Mouse (Mus musculus): ENCODE measurements around the gene B3gat3.
"Not testable (repeated sequence)": the region's sequence is repeated elsewhere in the genome, so short reads cannot be mapped to it uniquely, and the experiment has no call there.

The B3gat3 gene

GRCm38 (mm10) chr19:8942276-8942964, 22.2 kb downstream of the B3gat3 start:
- peak; percentile 45 for ATAC-seq (ENCODE audit: low TSS enrichment)

GRCm38 (mm10) chr19:8943047-8943446, 22.9 kb downstream of the B3gat3 start:
- ATAC-seq (ENCODE audit: low TSS enrichment): no peak

- ATAC-seq (ENCODE audit: low TSS enrichment): no peak
Measured at GRCm38 (mm10) chr19:8944062-8944461, 23.9 kb downstream of the B3gat3 start.

- no peak for ATAC-seq (ENCODE audit: low TSS enrichment)
Measured at GRCm38 (mm10) chr19:8944750-8945149, 24.6 kb downstream of the B3gat3 start.

DNA sequence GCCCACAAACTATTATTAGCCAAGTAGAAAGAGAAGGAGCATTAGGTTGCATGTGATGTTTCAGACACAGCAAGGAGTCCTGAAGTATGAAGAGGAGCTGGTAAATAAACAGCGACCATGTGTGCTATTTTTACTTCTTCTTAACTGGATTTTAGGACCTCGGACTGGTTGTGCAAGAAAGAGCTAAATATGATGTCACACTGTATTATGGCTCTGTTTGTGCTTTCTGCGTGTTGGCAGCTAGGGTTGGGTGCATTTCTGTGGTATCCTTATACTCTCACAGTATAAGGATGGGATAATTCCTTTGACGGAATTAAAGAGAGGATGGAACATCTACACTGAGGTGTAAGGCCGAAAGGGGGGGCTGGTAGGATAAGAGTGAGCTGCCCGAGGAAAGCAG, 25.1 kb downstream of the B3gat3 start:
- ATAC-seq (ENCODE audit: low TSS enrichment): no peak

DNA sequence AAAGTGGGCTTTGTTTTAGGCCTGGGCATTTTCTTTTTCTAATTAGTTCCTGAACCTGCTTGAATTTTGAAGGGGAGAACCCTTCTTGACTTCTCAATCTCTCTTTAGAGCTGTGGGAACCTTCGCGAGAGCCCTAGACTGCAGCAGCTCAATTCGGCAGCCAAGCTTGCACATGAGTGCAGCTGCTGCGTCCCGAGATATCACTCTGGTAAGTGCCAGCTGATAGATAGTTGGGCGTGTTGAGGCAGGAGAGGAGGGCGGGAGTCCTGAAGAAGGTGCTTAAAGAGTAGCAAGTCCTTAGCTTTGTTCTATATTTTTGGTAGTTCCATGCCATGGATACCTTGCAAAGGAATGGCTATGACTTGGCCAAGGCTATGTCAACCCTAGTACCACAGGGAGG, 26.8 kb downstream of the B3gat3 start:
- no peak for ATAC-seq (ENCODE audit: low TSS enrichment)

DNA sequence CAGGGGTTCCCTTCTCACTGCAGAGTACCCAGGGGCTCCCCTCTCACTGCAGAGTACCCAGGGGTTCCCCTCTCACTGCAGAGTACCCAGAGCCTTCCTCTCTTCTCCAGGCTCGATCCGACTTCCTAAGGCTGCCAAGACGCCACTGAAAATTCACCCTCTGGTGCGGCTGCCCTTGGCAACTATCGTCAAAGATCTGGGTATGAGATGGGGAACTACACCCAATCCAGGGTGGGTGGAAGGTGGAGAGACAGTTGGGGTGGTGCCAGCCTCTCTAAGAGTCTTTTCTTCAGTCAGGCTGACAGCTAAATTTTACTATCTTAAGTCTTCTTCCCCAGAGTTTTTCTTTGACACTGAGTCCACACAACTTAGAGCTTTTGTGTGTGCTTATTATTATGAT, 30.0 kb downstream of the B3gat3 start:
- ATAC-seq (ENCODE audit: low TSS enrichment): no peak

GRCm38 (mm10) chr19:8952241-8952640, 32.1 kb downstream of the B3gat3 start:
- ATAC-seq (ENCODE audit: low TSS enrichment): no peak

GRCm38 (mm10) chr19:8953135-8954039, 33.2 kb downstream of the B3gat3 start, which contains the start of gene Tut1:
Gene Tut1, plus strand, starts transcription at chr19:8953847.
- ATAC-seq (ENCODE audit: low TSS enrichment): peak; percentile 92

DNA sequence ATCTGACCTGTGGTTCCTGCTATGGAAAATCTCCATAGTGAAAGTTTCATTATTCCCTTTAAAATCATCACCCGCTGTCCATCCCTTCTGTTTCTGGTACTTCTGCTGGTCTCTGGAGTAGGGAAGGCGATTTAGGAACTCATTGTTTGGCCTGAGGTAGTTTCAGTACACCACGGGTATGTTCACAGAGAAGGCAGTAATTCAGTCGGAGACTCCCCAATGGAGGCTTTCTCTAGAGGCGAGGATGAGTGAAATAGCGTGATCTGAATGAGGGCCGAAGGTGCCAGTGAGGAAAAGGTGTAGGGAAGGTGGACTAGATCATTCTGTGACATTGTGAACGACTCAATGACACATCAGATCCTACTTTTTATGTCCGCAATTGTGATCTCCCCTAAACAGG, 34.0 kb downstream of the B3gat3 start:
- ATAC-seq (ENCODE audit: low TSS enrichment): no peak

DNA sequence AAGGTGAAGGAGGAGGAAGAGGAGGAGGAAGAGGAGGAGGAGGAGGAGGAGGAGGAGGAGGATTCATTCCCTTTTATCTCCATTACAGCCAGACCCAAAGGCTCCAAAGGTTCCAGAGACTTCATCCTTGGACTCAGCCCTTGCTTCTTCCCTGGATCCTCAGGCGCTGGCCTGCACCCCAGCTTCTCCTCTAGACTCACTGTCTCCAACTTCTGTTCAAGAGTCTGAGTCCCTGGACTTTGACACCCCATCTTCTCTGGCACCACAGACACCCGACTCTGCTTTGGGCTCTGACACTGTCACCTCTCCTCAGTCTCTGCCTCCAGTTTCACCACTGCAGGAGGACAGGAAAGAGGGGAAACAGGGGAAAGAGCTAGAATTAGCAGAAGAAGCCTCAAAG, 42.1 kb downstream of the B3gat3 start:
- ATAC-seq (ENCODE audit: low TSS enrichment): no peak

- ATAC-seq (ENCODE audit: low TSS enrichment): no peak
Measured at GRCm38 (mm10) chr19:8965075-8965474, 44.9 kb downstream of the B3gat3 start.

DNA sequence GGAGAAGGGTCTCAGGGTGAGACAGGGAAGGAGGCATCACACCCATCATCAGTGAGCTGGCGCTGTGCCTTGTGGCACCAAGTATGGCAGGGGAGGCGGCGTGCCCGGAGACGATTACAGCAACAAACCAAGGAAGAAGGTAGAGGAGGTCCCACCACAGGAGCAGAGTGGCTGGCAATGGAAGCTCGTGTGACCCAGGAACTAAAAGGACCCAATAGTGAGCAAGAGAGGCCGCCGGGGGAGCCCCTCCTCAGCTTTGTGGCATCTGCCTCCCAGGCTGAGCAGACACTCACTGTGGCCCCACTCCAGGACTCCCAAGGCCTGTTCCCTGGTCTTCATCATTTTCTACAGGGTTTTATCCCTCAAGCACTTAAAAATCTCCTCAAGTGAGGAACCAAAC, 45.6 kb downstream of the B3gat3 start:
- ATAC-seq (ENCODE audit: low TSS enrichment): no peak

DNA sequence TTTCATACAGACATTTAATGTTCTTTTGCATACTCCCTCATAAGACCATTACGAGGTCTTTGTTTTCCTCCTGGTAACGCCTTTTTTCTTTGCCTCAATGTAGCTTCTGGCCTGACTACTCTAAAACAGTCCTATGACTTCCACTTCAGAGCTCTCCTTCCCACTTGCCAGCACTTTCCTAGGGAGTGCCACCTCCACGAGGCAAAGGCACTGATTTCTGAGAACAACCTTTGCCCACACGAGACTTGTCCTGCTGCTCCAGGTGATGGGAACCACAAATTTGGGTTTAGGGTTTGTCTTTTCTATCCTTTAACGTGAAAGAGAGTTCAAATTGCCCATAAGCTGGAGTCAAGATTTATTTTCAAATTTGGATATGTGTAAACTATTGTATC, 46.0 kb downstream of the B3gat3 start:
- no peak for ATAC-seq (ENCODE audit: low TSS enrichment)

- peak; percentile 94 for ATAC-seq (ENCODE audit: low TSS enrichment)
Measured at GRCm38 (mm10) chr19:8966590-8967372, 46.6 kb downstream of the B3gat3 start, which contains the start of gene Eef1g. Gene Eef1g, plus strand, starts transcription at chr19:8967041.

DNA sequence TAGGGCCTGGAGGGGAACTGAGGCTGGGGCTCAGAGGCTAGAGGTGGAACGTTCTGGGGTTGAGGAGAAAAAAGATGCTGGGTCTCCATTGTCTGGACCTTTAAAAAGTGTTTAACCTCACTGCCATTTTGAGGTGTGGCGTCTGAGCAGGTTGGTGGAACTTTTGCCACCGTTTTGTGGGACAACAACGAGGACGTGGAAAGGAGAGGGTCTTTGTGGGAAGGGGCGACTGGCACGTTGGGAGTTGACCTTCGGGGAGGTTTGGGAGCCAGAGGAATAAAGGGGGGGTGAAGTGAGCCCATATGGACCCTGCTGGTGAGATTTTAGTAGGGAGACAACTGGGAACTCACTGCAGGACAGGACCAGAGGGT, 47.2 kb downstream of the B3gat3 start:
- no peak for ATAC-seq (ENCODE audit: low TSS enrichment)

GRCm38 (mm10) chr19:8967893-8968292, 47.7 kb downstream of the B3gat3 start:
- ATAC-seq (ENCODE audit: low TSS enrichment): no peak

DNA sequence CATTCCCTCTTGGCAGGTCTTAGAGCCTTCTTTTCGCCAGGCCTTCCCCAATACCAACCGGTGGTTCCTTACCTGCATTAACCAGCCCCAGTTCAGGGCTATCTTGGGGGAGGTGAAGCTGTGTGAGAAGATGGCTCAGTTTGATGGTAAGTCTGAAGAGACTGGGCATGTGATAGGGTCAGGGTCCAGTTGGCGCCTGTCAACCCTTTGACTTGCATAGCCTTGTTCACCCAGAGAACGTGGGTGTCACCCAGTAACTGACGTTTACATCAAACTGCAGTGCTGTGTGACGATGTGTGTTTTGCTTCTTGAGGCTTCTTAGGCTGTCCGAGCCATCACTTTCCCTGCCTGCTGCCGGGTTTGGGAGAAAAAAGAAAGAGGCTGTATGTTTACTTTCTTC, 52.3 kb downstream of the B3gat3 start:
- ATAC-seq (ENCODE audit: low TSS enrichment): not testable (repeated sequence)

GRCm38 (mm10) chr19:8974638-8975037, 54.5 kb downstream of the B3gat3 start:
- ATAC-seq (ENCODE audit: low TSS enrichment): no peak

GRCm38 (mm10) chr19:8975491-8975890, 55.3 kb downstream of the B3gat3 start:
- no peak for ATAC-seq (ENCODE audit: low TSS enrichment)

DNA sequence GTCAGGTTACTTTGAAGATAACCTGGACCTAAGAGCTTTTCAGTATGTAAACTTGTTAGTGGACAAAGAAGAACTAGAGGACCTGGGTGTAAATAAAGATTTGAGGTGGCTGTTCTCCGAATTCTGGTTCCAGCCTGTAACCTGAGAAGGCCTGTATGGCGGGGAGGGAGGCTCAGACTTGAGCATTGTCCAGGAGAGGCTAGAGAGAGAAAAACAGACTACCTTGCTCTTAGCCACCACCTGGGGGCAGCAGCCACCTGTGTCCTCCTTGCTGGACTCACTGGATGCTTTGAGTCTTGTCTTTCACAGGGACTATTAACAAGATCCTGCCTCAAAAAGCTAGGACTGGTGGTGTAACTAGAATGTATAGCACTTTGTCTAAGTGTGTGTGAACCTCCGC, 56.4 kb downstream of the B3gat3 start:
- peak; percentile 52; the same call in 1 of the 2 replicates for ATAC-seq (ENCODE audit: low TSS enrichment)

All from frontal cortex, adult (tissue).